Mouse (Mus musculus): ENCODE results near the gene Col6a3.

Gene Col6a3

DNA sequence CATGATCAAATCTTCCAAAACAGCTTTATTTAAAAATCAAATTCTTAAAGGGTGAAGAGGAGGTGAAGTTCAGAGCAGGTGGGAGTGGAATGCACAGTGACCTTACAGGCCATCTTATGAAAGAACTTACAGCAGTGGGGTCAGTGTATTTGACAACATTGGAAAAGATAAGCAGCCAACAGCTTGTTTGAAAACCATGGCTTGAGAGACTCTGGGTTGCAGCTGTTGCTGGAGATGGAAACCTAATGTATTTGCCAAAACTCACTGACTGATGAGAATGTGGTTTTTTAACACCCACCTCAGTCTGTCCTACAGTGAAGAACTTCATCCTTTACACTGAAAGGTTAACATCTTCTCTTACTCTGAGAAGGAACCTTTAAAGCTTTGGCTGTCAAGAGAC is 120.4 kb downstream of the Col6a3 start:
- DNase-seq (ENCODE audit: low spot score), result no peak

DNA sequence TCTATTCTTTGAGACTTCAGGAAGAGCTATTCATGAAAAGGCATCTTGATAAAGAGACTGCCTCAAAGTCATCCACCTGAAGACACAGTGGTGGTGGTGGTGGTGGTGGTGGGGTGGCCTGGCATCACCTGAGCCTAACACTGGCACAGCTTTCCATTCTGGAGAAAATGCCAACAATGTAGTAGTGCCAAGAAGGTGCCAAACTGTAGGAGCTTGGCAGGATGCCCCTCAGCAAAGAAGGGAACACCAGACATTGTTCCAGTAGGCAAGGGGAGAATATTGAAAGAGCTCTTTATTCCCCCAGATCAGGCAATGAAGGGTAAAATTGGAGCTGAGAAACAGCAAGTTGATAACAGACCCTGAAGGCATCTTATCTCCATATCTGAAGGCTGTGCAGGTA is 121.8 kb downstream of the Col6a3 start:
- DNase-seq (ENCODE audit: low spot score), result no peak

DNA sequence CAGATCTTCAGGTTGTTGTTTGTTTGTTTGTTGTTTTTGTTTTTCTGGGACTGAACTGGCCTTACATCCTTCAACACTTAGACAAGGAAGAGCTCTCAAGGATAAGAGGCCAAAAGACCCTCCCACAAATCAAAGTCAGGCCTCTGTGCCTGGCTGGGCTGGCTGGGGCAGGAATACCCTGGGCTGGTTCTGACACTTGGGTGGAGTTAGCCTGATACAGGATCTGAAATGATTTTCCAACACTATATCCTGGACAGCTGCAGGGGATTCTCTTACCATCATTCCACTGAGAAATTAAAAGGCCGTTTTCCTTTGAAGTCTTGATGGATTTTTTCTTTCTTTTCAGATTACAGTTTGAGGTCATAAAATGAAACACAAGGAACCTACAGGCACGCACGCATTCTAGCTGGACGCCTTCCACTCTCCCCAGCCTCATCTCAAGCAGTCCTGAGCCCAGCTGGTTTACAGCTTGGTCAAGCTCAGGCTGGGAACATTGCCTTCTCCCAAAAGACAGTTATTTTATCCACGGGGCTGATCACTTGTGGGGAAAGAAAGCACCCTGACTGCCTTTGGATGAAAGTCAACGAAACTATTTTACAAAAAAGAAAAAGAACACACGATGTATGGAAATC is 123.0 kb downstream of the Col6a3 start:
- DNase-seq (ENCODE audit: low spot score), result no peak

DNA sequence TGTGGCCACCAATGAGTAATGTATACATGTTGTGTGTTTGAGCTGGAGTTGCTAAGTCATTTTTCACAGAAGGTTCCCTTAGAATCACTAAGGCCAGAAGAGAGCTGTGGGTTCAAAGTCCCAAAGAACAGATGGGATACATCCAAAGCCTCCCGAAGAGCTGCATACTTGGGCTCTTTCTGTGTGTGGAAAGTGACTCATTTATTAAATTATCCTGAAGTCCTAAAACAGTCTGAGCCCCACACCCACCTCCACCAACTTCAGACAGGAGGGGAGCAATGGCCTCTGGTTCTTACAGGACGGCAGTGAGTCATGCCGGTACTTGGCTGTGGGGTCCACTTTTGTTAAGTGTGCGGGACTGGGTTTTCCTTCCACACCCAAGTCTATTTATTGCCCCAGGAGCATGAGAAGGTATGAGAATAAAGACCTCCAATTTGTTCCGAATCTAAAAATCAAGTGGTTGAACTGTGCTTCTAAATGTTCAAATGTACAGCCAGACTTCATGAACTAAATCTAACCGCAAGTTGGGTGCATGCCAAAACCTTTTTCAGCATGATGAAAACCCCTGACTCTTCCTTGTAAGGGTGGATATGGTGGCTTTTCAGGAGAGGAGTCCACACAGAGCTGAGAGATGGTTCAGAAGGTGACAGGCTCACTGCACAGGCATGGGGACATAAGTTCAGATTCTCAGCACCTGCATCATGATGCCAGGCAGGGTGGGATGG is 124.8 kb downstream of the Col6a3 start:
- no peak for DNase-seq (ENCODE audit: low spot score)

DNA sequence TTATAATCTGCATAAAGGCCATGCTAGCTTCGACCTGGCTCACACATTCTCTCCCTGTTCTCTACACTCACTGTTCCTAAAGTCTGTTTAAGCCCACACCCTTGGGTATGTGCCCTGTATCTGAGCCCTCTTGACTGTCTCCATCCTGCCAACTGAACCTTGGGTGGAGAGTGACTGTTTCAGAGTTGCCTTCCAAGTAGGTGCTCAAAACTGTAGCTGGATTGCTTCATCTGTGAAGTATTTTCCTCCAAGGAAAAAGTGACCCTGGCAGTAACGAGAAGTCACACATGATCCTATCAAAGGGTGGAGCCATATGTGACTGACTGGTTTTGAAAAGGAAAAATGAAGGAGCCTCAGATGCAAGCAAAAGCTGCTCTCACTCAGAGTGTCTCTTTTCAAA is 127.5 kb downstream of the Col6a3 start:
- DNase-seq (ENCODE audit: low spot score), result no peak

All from urinary bladder, postnatal 25 days (tissue).